Mouse (Mus musculus) ES-E14 (cell line): ENCODE results near the gene Supt16. TPM values are rescaled to one million over a fixed set of nuclear protein-coding genes. Genes with fewer than 3 reads are reported as not detected.

ENCODE experiments used
- DNase-seq: peaks from one replicate; pipeline ENCODE4 v3.0.0-alpha.2; 2013; ENCODE audit warnings: low read depth, low spot score
- H3K27ac ChIP-seq: 2 replicates; pipeline ENCODE4 v1.5.1; 2012; ENCODE audit warnings: low read depth, mild to moderate bottlenecking, low read length, moderate library complexity, mixed read lengths; ENCODE audit not compliant: poor library complexity, insufficient read depth, severe bottlenecking
- H3K36me3 ChIP-seq: 2 replicates; pipeline ENCODE4 v1.6.1; 2012; ENCODE audit warnings: mild to moderate bottlenecking, low read length, moderate library complexity, mixed read lengths; ENCODE audit not compliant: control insufficient read depth, poor library complexity, insufficient read depth, severe bottlenecking
- H3K4me1 ChIP-seq, 2 experiments: fragments of 150-350 bp in 1 of 2; sonication (generic) in 1 of 2; 2 replicates each; pipeline ENCODE4 v1.6.1; 2012; ENCODE audit warnings: low read length in 2 of 2, mild to moderate bottlenecking in 1 of 2, mixed read lengths in 1 of 2; ENCODE audit not compliant: control insufficient read depth in 2 of 2, insufficient read depth in 2 of 2, poor library complexity in 1 of 2
- H3K4me3 ChIP-seq, 2 experiments: fragments of 150-350 bp in 1 of 2; sonication (generic) in 1 of 2; 2 replicates each; pipeline ENCODE4 v1.5.1; 2012; ENCODE audit warnings: low read length in 2 of 2, low read depth in 1 of 2, mild to moderate bottlenecking in 1 of 2, mixed read lengths in 1 of 2; ENCODE audit not compliant: insufficient read depth in 1 of 2, poor library complexity in 1 of 2, severe bottlenecking in 1 of 2
- H3K9ac ChIP-seq: 2 replicates; pipeline ENCODE4 v1.6.1; 2012; ENCODE audit warnings: low read depth, mild to moderate bottlenecking, low read length, mixed read lengths; ENCODE audit not compliant: poor library complexity, insufficient read depth, severe bottlenecking
- H3K9me3 ChIP-seq: fragments of 150-350 bp; sonication (generic); 2 replicates; pipeline ENCODE4 v1.6.1; 2012; ENCODE audit warnings: low read depth, mild to moderate bottlenecking, low read length; ENCODE audit not compliant: control insufficient read depth, insufficient read depth
- CHD2 ChIP-seq: IDR thresholded peaks from 2 replicates; pipeline ENCODE4 v1.6.1; 2014; ENCODE audit warnings: mild to moderate bottlenecking, low read depth, low read length, inconsistent platforms
- HCFC1 ChIP-seq: IDR thresholded peaks from 2 replicates; pipeline ENCODE4 v1.6.1; 2012; ENCODE audit warnings: low read length, inconsistent platforms, borderline replicate concordance; ENCODE audit not compliant: insufficient read depth
- MAFK ChIP-seq: IDR thresholded peaks from 2 replicates; pipeline ENCODE4 v1.6.1; 2014; ENCODE audit warnings: mild to moderate bottlenecking, low read depth, low read length, inconsistent platforms; ENCODE audit not compliant: insufficient read depth
- ZC3H11A ChIP-seq: IDR thresholded peaks from 2 replicates; pipeline ENCODE4 v1.6.1; 2012; ENCODE audit warnings: low read depth, mild to moderate bottlenecking, inconsistent platforms, low read length, borderline replicate concordance
- ZNF384 ChIP-seq: IDR thresholded peaks from 2 replicates; pipeline ENCODE4 v1.6.1; 2012; ENCODE audit warnings: low read depth, low read length, inconsistent platforms
- in situ Hi-C, 2 experiments: fragments of 600-800 bp; cut with MboI; formaldehyde crosslinking; loops; one replicate each; pipeline ENCODE4 v1.15.1; 2025; ENCODE audit warnings: low sequenced_read_pairs in 2 of 2, inconsistent platforms in 1 of 2; ENCODE audit not compliant: unreplicated experiment in 2 of 2
- total RNA-seq: library from RNA; depleted of rRNA; stranded (reverse); fragments of 300-350 nt; gene quantifications from 2 replicates; pipeline ENCODE4 v1.2.3, GENCODE M21; 2012

Gene Supt16
- total RNA-seq, 1 experiment, result 54.7 TPM

- Histone ChIP-seq H3K9me3 (no peaks in the 10 kb centered on the region), H3K27ac (no peak overlapping the region), H3K36me3 (no peaks in the 10 kb centered on the region), H3K9ac (no peak overlapping the region), H3K4me1 (peaks cover 3 to 5% of the 10 kb centered on the region in 2 experiments; a peak in 2 of 4 replicates), H3K4me3 (no peak overlapping the region)
- DNase-seq, result no peak
- no peak for TF ChIP-seq MAFK
- TF ChIP-seq HCFC1, result no peak
- in situ Hi-C loops, result no loop called here
Observed at GRCm38 (mm10) chr14:52144165-52144564, 53.1 kb downstream of the Supt16 start.

DNA sequence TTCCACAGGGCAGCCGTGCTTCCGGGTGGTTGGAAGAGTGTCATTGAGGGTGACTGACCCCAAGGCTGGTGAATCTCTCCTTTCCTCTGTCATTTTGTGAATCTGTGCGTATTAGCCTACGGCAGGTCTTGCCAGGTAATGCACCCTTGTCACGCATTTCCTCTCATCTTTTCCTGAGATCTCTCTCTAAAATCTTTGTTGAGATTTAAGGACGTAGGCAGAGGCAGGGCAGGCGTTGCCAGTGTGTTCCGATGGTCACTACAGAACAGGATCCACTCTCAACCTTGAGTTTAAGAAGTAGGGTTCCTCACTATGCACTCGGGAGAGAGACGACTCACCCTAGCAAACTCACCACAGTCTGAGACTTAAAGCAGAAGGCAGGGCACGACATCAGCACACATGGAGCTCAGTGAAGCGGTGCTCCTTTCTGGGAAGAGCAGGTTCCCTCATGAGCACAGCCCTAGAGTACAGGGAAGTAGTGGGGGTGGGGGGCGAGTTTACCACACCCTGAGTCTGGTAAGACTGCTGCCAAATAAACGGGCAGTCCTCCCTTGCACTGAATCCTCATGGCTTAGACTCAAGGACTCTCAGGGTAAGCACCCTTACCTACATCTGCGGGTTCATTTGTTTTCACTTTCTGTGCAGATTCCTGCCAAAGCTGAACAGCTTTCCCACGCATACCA is 55.6 kb downstream of the Supt16 start:
- Histone ChIP-seq H3K9me3 (no peaks in the 10 kb centered on the region), H3K27ac (no peak overlapping the region), H3K4me3 (peak overlapping the region in 1 of 2 experiments; percentile 10; a peak in 1 of 4 replicates), H3K9ac (no peak overlapping the region; the same call in 1 of the 2 replicates), H3K4me1 (peaks cover 3 to 5% of the 10 kb centered on the region in 2 experiments; a peak in 2 of 4 replicates), H3K36me3 (no peaks in the 10 kb centered on the region)
- in situ Hi-C loops, result no loop called here
- DNase-seq, result no peak
- TF ChIP-seq ZC3H11A, result no peak
- TF ChIP-seq HCFC1, result no peak
- TF ChIP-seq CHD2, result no peak
- TF ChIP-seq MAFK, result no peak
- TF ChIP-seq ZNF384, result no peak

- no peaks in the 10 kb centered on the region for H3K9me3 ChIP-seq
- peak overlapping the region in 1 of 2 experiments; percentile 10; a peak in 1 of 4 replicates for H3K4me3 ChIP-seq
- DNase-seq, result no peak
- H3K9ac ChIP-seq, result peak overlapping the region; percentile 16; the same call in 1 of the 2 replicates
- in situ Hi-C loops, result no loop called here
- peaks cover 3 to 5% of the 10 kb centered on the region in 2 experiments; a peak in 2 of 4 replicates for H3K4me1 ChIP-seq
- no peak overlapping the region for H3K27ac ChIP-seq
- no peaks in the 10 kb centered on the region for H3K36me3 ChIP-seq
- no peak for TF ChIP-seq HCFC1
- TF ChIP-seq ZC3H11A, result no peak
- TF ChIP-seq MAFK, result no peak
- TF ChIP-seq ZNF384, result no peak
- TF ChIP-seq CHD2, result no peak
Observed at GRCm38 (mm10) chr14:52140577-52141444, 56.4 kb downstream of the Supt16 start.

DNA sequence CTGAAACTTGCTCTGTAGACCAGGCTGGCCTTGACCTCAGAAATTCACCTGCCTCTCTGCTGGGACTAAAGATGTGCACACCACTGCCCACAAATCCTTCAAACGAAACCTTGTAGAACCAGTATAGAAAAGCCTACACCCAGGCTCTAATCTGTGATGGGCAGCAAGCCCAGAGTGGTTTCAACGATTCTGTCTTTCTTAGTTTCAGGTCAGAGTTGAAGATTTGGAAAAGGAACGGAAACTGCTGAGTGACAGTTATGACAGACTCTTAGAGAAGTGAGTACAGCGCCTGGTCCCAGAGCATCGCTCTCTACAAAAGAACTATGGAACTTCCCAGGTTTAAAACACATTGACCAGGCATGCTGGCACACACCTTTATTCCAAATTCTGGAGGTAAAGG is 63.6 kb downstream of the Supt16 start:
- Histone ChIP-seq H3K9me3 (no peaks in the 10 kb centered on the region), H3K4me3 (no peak overlapping the region), H3K4me1 (no peaks in the 10 kb centered on the region), H3K9ac (no peak overlapping the region), H3K36me3 (no peaks in the 10 kb centered on the region), H3K27ac (no peak overlapping the region)
- no peak for TF ChIP-seq ZNF384
- no peak for TF ChIP-seq ZC3H11A
- TF ChIP-seq HCFC1, result no peak
- no peak for TF ChIP-seq MAFK
- TF ChIP-seq CHD2, result no peak
- no peak for DNase-seq
- in situ Hi-C loops, result no loop called here
